Mouse (Mus musculus): Measurements from ENCODE around the gene Txlng. TPM values are rescaled to one million over a fixed set of nuclear protein-coding genes. Genes with fewer than 3 reads are reported as not detected.

Txlng gene
- polyA plus RNA-seq, 1 experiment: 6.0 TPM

- 78% methylated on average over 4 of the region's 4 CpGs for WGBS
- TF ChIP-seq POLR2A (IDR thresholded peaks at IDR 0.05; ENCODE audit: borderline replicate concordance, control insufficient read depth, low read depth, low read length) (no peak), CTCF (IDR thresholded peaks at IDR 0.05; ENCODE audit: control insufficient read depth, insufficient read depth, low read length) (no peak)
These were observed 74.9 kb downstream of the Txlng start for GRCm38 (mm10) chrX:162754314-162754713.

GRCm38 (mm10) chrX:162752418-162752817 lies 76.8 kb downstream of the Txlng start:
- WGBS: 88% methylated on average over 2 of the region's 2 CpGs
- Histone ChIP-seq H3K4me3 (replicated peaks; ENCODE audit: control insufficient read depth, low read depth, low read length) (no peak overlapping the region), H3K27ac (ENCODE audit: control insufficient read depth, insufficient read depth, low read depth, low read length, poor library complexity) (no peak overlapping the region), H3K4me1 (ENCODE audit: control insufficient read depth, insufficient read depth, low read length) (no peaks in the 10 kb centered on the region)
- TF ChIP-seq CTCF (IDR thresholded peaks at IDR 0.05; ENCODE audit: control insufficient read depth, insufficient read depth, low read length) (no peak), POLR2A (IDR thresholded peaks at IDR 0.05; ENCODE audit: borderline replicate concordance, control insufficient read depth, low read depth, low read length) (no peak)

More at GRCm38 (mm10) chrX:162754314-162754713, 74.9 kb downstream of the Txlng start:
- H3K4me3 ChIP-seq (replicated peaks; ENCODE audit: control insufficient read depth, low read depth, low read length): no peak overlapping the region
- H3K27ac ChIP-seq (ENCODE audit: control insufficient read depth, insufficient read depth, low read depth, low read length, poor library complexity): no peak overlapping the region
- H3K4me1 ChIP-seq (ENCODE audit: control insufficient read depth, insufficient read depth, low read length): no peaks in the 10 kb centered on the region

- TF ChIP-seq POLR2A (IDR thresholded peaks at IDR 0.05; ENCODE audit: borderline replicate concordance, control insufficient read depth, low read depth, low read length) (no peak), CTCF (IDR thresholded peaks at IDR 0.05; ENCODE audit: control insufficient read depth, insufficient read depth, low read length) (no peak)
- no peak overlapping the region for H3K27ac ChIP-seq (ENCODE audit: control insufficient read depth, insufficient read depth, low read depth, low read length, poor library complexity)
- 65% methylated on average over 9 of the region's 9 CpGs for WGBS
- H3K4me3 ChIP-seq (replicated peaks; ENCODE audit: control insufficient read depth, low read depth, low read length): no peak overlapping the region
- no peaks in the 10 kb centered on the region for H3K4me1 ChIP-seq (ENCODE audit: control insufficient read depth, insufficient read depth, low read length)
These were observed 80.4 kb downstream of the Txlng start for GRCm38 (mm10) chrX:162748696-162749420.

- Histone ChIP-seq H3K27ac (ENCODE audit: control insufficient read depth, insufficient read depth, low read depth, low read length, poor library complexity) (no peak overlapping the region), H3K4me1 (ENCODE audit: control insufficient read depth, insufficient read depth, low read length) (no peaks in the 10 kb centered on the region), H3K4me3 (replicated peaks; ENCODE audit: control insufficient read depth, low read depth, low read length) (no peak overlapping the region)
- WGBS: 30% methylated on average over 9 of the region's 9 CpGs
- TF ChIP-seq CTCF (IDR thresholded peaks at IDR 0.05; ENCODE audit: control insufficient read depth, insufficient read depth, low read length) (no peak), POLR2A (IDR thresholded peaks at IDR 0.05; ENCODE audit: borderline replicate concordance, control insufficient read depth, low read depth, low read length) (no peak)
These were observed 93.1 kb downstream of the Txlng start for GRCm38 (mm10) chrX:162736140-162736659.

GRCm38 (mm10) chrX:162734997-162735929 lies 94.0 kb downstream of the Txlng start:
- TF ChIP-seq CTCF (IDR thresholded peaks at IDR 0.05; ENCODE audit: control insufficient read depth, insufficient read depth, low read length): peak; percentile 38; the same call in 1 of the 2 replicates
- peak; percentile 36; the same call in 1 of the 2 replicates for TF ChIP-seq POLR2A (IDR thresholded peaks at IDR 0.05; ENCODE audit: borderline replicate concordance, control insufficient read depth, low read depth, low read length)
- WGBS: 18% methylated on average over 25 of the region's 25 CpGs
- Histone ChIP-seq H3K4me3 (replicated peaks; ENCODE audit: control insufficient read depth, low read depth, low read length) (peak overlapping the region; percentile 38), H3K4me1 (ENCODE audit: control insufficient read depth, insufficient read depth, low read length) (no peaks in the 10 kb centered on the region), H3K27ac (ENCODE audit: control insufficient read depth, insufficient read depth, low read depth, low read length, poor library complexity) (peak overlapping the region; percentile 13)

GRCm38 (mm10) chrX:162730031-162730430 lies 99.2 kb downstream of the Txlng start:
- H3K4me1 ChIP-seq (ENCODE audit: control insufficient read depth, insufficient read depth, low read length): no peaks in the 10 kb centered on the region
- no peak overlapping the region for H3K27ac ChIP-seq (ENCODE audit: control insufficient read depth, insufficient read depth, low read depth, low read length, poor library complexity)
- TF ChIP-seq CTCF (IDR thresholded peaks at IDR 0.05; ENCODE audit: control insufficient read depth, insufficient read depth, low read length): no peak
- TF ChIP-seq POLR2A (IDR thresholded peaks at IDR 0.05; ENCODE audit: borderline replicate concordance, control insufficient read depth, low read depth, low read length): no peak
- H3K4me3 ChIP-seq (replicated peaks; ENCODE audit: control insufficient read depth, low read depth, low read length): no peak overlapping the region
- 69% methylated on average over 4 of the region's 4 CpGs for WGBS

Other genes starting within 250 kb of the Txlng start
- 0.92 and 1.5 TPM in 2 replicates for gene Reps2, start 185.8 kb downstream of the Txlng start, polyA plus RNA-seq (2011; ENCODE audit: insufficient read depth, insufficient read length, low replicate concordance, missing spikeins)
- gene Rbbp7, start 69.1 kb downstream of the Txlng start, polyA plus RNA-seq (2011; ENCODE audit: insufficient read depth, insufficient read length, low replicate concordance, missing spikeins): 47.7 and 69.5 TPM in 2 replicates
- gene Syap1, start 59.0 kb upstream of the Txlng start, polyA plus RNA-seq (2011; ENCODE audit: insufficient read depth, insufficient read length, low replicate concordance, missing spikeins): 8.4 and 15.9 TPM in 2 replicates
- 19.8 and 30.5 TPM in 2 replicates for gene Ctps2, start 71.8 kb upstream of the Txlng start, polyA plus RNA-seq (2011; ENCODE audit: insufficient read depth, insufficient read length, low replicate concordance, missing spikeins)
- gene S100g, start 135.1 kb upstream of the Txlng start, polyA plus RNA-seq (2011; ENCODE audit: insufficient read depth, insufficient read length, low replicate concordance, missing spikeins): 9.9 TPM in 1 of 2 replicates, not detected in the other

Data from bone marrow, adult 2 months (tissue).